Mouse (Mus musculus): ENCODE results near the gene Gramd1b. TPM values are rescaled to one million over a fixed set of nuclear protein-coding genes. Genes with fewer than 3 reads are reported as not detected.

The Gramd1b gene
- polyA plus RNA-seq, 1 experiment from 2014 or later, result 2.2 TPM

GRCm38 (mm10) chr9:40245974-40246665, 285.1 kb downstream of the Gramd1b start:
- Histone ChIP-seq H3K4me3 (ENCODE audit: low read depth, low read length) (no peak overlapping the region), H3K4me2 (replicated peaks; ENCODE audit: low read depth, low read length) (no peak overlapping the region), H3K27me3 (replicated peaks; ENCODE audit: insufficient read depth, low read length) (no peaks in the 10 kb centered on the region), H3K27ac (ENCODE audit: low read length) (no peak overlapping the region), H3K9me3 (ENCODE audit: low read length) (no peaks in the 10 kb centered on the region), H3K36me3 (ENCODE audit: insufficient read depth, low read length) (no peaks in the 10 kb centered on the region), H3K9ac (replicated peaks; ENCODE audit: low read depth) (no peak overlapping the region), H3K4me1 (ENCODE audit: insufficient read depth, low read depth, low read length) (0 out of 2 replicates have a peak, but pooled peaks cover 4% of the 10 kb centered on the region)
- 77% methylated on average over 7 of the region's 7 CpGs for WGBS
- ATAC-seq, result no peak
- TF ChIP-seq CTCF (IDR thresholded peaks at IDR 0.05) (no peak), EP300 (IDR thresholded peaks at IDR 0.05) (no peak)
- no peak for DNase-seq (ENCODE audit: low spot score)

- TF ChIP-seq CTCF (IDR thresholded peaks at IDR 0.05) (no peak), EP300 (IDR thresholded peaks at IDR 0.05) (no peak)
- ATAC-seq (no peak), DNase-seq (ENCODE audit: low spot score) (no peak)
- Histone ChIP-seq H3K4me2 (replicated peaks; ENCODE audit: low read depth, low read length) (no peak overlapping the region), H3K36me3 (ENCODE audit: insufficient read depth, low read length) (no peaks in the 10 kb centered on the region), H3K4me1 (ENCODE audit: insufficient read depth, low read depth, low read length) (0 out of 2 replicates have a peak, but pooled peaks cover 4% of the 10 kb centered on the region), H3K27me3 (replicated peaks; ENCODE audit: insufficient read depth, low read length) (no peaks in the 10 kb centered on the region), H3K9me3 (ENCODE audit: low read length) (no peaks in the 10 kb centered on the region), H3K4me3 (ENCODE audit: low read depth, low read length) (no peak overlapping the region), H3K27ac (ENCODE audit: low read length) (no peak overlapping the region), H3K9ac (replicated peaks; ENCODE audit: low read depth) (no peak overlapping the region)
- 47% methylated on average over 9 of the region's 9 CpGs for WGBS
Observed at GRCm38 (mm10) chr9:40245466-40245865, 285.7 kb downstream of the Gramd1b start.

Other genes starting within 250 kb of the Gramd1b start
- not detected in 2 replicates for gene Gm21915, start 139.2 kb upstream of the Gramd1b start, polyA plus RNA-seq (2015; fragmentation: Nextera tagmentation; extraction: Ambion mirVana)
- gene Clmp, start 154.6 kb upstream of the Gramd1b start, polyA plus RNA-seq (2015; fragmentation: Nextera tagmentation; extraction: Ambion mirVana), result 11.9 and 12.5 TPM in 2 replicates